Mouse (Mus musculus): ENCODE results near the gene Tmed3. TPM values are rescaled to one million over a fixed set of nuclear protein-coding genes. Genes with fewer than 3 reads are reported as not detected.

Tmed3 gene
- polyA plus RNA-seq, 1 experiment from 2014 or later = 41.4 TPM

DNA sequence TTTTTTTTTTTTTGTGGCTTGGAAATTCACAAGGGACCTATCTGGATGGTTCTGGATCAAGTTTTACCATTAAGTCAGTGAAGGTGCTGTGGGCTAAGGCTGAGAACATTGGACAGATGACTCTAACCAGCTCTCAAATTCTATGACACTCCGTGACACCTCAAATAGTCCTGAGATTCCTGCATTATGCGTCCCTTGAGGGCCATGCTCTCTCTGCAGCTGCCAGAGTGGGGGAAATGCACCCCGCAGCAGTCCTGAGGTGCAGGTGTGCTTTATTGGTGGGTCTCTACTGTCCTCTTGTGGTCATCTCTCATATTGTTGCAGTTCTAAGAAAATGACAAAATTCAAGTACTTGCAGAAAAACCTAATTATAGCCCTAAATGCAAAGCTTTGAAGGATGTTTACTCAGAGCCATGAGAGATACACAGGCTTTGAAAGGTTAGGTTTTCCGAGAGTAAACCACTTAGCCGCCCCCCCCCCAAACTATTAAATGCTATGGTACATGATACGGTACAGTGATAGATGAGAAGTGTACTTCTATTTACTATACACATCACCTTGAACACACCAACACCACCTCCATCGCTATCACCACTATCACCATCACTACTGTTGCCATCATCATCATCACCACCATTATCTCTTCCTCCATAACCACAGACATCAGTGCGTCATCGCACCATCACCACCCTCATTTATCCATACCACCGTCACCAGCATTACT lies 17.2 kb downstream of the Tmed3 start:
- 48% methylated on average over 10 of the region's 10 CpGs for WGBS (ENCODE audit: insufficient replicate concordance)

DNA sequence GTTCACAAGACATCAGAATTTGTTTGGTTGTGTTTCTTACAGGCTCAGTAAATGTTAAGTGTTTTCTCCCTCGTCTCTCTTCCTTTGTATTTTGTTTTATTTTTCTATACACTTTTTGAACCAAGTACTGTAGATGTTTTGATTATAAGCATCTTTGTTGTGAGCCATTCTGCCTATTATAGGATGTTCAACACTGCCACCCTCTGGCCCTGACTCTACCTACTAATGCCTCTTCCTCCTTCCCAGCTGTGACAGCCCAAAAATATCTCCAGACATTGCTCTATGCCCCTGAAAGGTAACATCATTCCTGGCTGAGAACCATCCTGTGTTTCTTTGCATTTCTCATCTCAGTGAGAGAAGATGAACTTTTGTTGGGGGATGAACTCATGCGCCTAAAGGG lies 18.6 kb downstream of the Tmed3 start:
- Histone ChIP-seq H3K4me1 (no peaks in the 10 kb centered on the region), H3K9me3 (replicated peaks) (no peaks in the 10 kb centered on the region), H3K36me3 (no peaks in the 10 kb centered on the region), H3K27ac (no peak overlapping the region), H3K27me3 (replicated peaks) (no peaks in the 10 kb centered on the region), H3K4me3 (no peak overlapping the region), H3K4me2 (no peak overlapping the region), H3K9ac (no peak overlapping the region)
- 48% methylated on average over 2 of the region's 2 CpGs for WGBS (ENCODE audit: insufficient replicate concordance)
- ATAC-seq = no peak

More for the DNA sequence above, 17.2 kb downstream of the Tmed3 start:
- Histone ChIP-seq H3K27me3 (replicated peaks) (no peaks in the 10 kb centered on the region), H3K27ac (no peak overlapping the region), H3K9me3 (replicated peaks) (no peaks in the 10 kb centered on the region), H3K4me2 (no peak overlapping the region), H3K9ac (no peak overlapping the region), H3K36me3 (no peaks in the 10 kb centered on the region), H3K4me1 (no peaks in the 10 kb centered on the region), H3K4me3 (no peak overlapping the region)
- no peak for ATAC-seq

DNA sequence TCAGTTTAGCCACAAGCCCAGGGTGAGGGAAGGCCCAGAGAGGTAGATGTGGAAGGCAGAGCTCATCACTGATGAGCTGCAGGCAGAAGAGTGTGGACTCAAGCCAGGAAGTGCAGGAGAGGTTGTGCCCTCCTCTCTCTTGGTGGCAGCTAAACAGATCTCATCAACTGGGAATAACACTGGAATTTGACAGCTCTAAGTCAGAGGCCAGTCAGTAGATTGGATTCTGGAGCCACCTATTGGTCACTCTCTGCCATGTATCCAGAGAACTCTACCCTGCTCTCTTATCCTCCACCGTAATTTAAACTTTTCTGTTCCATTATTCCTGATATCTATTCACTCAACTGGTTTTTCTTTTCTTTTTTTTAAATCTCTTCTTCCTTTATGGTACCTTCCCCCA lies 25.9 kb downstream of the Tmed3 start:
- H3K9ac ChIP-seq = no peak overlapping the region
- no peaks in the 10 kb centered on the region for H3K27me3 ChIP-seq (replicated peaks)
- no peak overlapping the region for H3K27ac ChIP-seq
- ATAC-seq = no peak
- H3K36me3 ChIP-seq = no peaks in the 10 kb centered on the region
- no peaks in the 10 kb centered on the region for H3K4me1 ChIP-seq
- WGBS (ENCODE audit: insufficient replicate concordance) = 54% methylated on average over 1 of the region's 1 CpGs
- no peak overlapping the region for H3K4me3 ChIP-seq
- no peak overlapping the region for H3K4me2 ChIP-seq
- no peaks in the 10 kb centered on the region for H3K9me3 ChIP-seq (replicated peaks)

DNA sequence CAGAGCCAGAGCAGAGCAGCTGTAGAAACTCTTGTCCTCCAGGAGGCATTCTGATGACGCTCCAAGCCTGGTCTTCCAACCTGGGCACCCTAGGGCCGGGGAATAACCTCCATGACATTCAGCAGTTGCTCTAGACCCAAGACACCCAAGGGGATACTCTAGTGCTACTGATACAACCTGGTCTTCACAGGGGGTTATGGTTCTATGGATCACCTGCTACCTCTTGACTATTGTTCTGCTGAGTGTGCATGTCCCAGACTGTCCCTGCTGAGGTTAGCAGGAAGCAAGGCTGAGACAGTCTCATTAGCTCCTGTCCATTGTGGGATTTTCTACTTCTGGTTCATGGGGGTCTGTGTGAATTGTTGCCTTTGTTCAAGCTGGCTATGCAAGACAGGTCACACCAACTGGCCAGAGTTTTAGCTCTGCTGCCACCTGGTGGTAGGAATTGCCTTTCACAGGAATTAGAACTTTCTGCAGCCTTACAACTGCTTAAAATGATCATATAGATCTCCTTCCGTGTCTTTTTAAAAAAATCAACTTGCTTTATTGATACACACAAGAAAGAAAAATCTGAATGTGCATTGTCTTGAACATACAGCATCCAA lies 30.8 kb downstream of the Tmed3 start:
- Histone ChIP-seq H3K4me1 (no peaks in the 10 kb centered on the region), H3K4me3 (no peak overlapping the region), H3K4me2 (no peak overlapping the region), H3K27ac (no peak overlapping the region), H3K9ac (no peak overlapping the region), H3K9me3 (replicated peaks) (no peaks in the 10 kb centered on the region), H3K27me3 (replicated peaks) (no peaks in the 10 kb centered on the region), H3K36me3 (no peaks in the 10 kb centered on the region)
- no peak for ATAC-seq
- WGBS (ENCODE audit: insufficient replicate concordance) = 37% methylated on average over 3 of the region's 3 CpGs

DNA sequence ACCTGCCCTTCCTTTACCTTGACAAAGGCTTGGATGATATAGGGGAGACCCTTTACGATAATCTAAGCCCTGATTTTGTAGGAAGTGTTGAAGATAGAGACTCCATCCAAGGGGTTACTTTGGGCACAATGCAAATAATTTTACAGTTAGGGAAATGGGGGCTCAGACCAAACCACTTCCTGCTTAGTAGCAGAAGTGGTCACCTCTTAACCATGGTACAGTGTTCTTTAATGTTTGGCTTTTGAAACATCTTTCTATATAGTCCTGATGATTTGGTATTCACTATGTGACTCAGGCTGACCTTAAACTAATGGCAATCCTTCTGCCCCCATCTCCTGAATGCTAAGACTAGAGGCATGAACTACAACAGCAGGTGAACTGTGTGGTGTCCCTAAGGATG lies 31.5 kb downstream of the Tmed3 start:
- Histone ChIP-seq H3K27me3 (replicated peaks) (no peaks in the 10 kb centered on the region), H3K4me1 (no peaks in the 10 kb centered on the region), H3K27ac (no peak overlapping the region), H3K4me2 (no peak overlapping the region), H3K4me3 (no peak overlapping the region), H3K36me3 (no peaks in the 10 kb centered on the region), H3K9me3 (replicated peaks) (no peaks in the 10 kb centered on the region), H3K9ac (no peak overlapping the region)
- no peak for ATAC-seq
- WGBS (ENCODE audit: insufficient replicate concordance) = 50% methylated on average over 1 of the region's 1 CpGs

DNA sequence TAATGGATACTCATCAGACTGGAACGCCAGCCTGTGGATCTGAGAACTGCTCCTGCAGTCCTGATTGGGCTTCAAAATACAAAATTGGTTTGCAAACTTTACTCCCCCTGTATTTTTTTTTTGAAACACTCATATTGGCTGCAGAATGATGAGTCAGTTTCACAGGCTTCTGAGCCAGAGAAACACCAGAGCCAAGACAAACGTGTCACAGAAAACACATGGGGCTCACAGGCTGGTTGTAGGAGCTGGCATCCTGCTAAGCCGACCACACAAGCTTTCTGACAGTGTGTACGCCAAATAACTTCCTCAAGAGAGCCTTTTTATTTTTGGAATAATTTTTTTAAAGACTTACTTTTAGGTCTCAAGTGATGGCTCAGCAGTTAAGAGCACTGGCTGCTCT lies 35.0 kb downstream of the Tmed3 start:
- no peak overlapping the region for H3K27ac ChIP-seq
- no peaks in the 10 kb centered on the region for H3K36me3 ChIP-seq
- H3K27me3 ChIP-seq (replicated peaks) = no peaks in the 10 kb centered on the region
- no peaks in the 10 kb centered on the region for H3K9me3 ChIP-seq (replicated peaks)
- H3K4me2 ChIP-seq = no peak overlapping the region
- ATAC-seq = no peak
- WGBS (ENCODE audit: insufficient replicate concordance) = 56% methylated on average over 4 of the region's 4 CpGs
- no peak overlapping the region for H3K9ac ChIP-seq
- H3K4me1 ChIP-seq = no peaks in the 10 kb centered on the region
- no peak overlapping the region for H3K4me3 ChIP-seq

DNA sequence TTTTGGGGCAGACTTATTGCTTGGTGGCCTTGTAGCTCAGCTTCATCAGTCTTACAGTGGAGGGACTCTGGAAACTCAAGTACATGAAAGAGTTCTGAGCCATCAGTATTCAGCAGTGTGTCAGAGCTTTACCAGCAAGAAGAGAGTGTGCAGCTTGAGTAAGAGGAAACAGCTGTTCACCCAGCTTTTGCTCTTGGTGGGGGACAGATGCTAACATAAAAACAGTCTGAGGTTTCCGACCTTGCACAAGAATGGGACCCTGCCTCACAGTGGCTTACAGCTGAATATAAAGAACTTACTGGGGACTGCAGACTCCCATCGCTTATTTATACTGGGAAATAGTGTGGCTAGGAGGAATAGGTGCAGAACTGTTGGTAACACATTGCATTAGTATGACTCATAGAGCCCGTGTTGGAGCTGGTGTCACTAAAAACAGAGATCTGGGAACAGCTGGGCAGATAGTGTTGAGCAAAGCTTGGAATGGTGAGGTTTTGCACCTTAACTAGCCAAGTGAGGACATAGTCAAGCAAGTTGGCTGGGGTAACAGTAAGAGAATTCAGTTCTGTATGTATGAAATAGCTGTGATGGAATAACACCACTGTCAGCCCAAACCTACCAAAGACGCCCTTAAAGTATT lies 37.4 kb downstream of the Tmed3 start:
- H3K4me1 ChIP-seq = no peaks in the 10 kb centered on the region
- H3K36me3 ChIP-seq = no peaks in the 10 kb centered on the region
- H3K27ac ChIP-seq = no peak overlapping the region
- H3K4me2 ChIP-seq = no peak overlapping the region
- H3K27me3 ChIP-seq (replicated peaks) = no peaks in the 10 kb centered on the region
- H3K9ac ChIP-seq = no peak overlapping the region
- 53% methylated on average over 4 of the region's 4 CpGs for WGBS (ENCODE audit: insufficient replicate concordance)
- no peak overlapping the region for H3K4me3 ChIP-seq
- ATAC-seq = no peak
- no peaks in the 10 kb centered on the region for H3K9me3 ChIP-seq (replicated peaks)

DNA sequence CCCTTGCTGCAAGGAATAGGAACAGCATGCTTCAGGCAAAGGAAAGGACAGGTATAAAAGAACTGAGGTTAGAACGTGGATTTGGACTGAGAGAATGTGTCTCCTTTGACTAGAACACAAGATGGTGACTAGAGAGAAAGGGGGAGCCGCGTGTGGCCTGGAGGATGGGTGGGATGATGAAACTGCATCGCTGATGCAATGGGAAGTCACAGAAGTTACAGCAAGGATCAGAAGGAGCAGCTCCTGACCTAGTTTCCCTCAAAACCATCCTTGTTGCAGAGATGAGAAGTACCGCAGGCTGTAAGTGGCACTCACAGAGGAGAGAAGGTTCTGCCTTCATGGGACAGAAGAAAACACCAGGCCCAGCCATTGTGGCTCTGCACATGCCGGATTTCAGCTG lies 54.0 kb downstream of the Tmed3 start:
- Histone ChIP-seq H3K4me1 (no peaks in the 10 kb centered on the region), H3K4me2 (no peak overlapping the region), H3K27me3 (replicated peaks) (no peaks in the 10 kb centered on the region), H3K27ac (no peak overlapping the region), H3K36me3 (no peaks in the 10 kb centered on the region), H3K9ac (no peak overlapping the region), H3K4me3 (no peak overlapping the region), H3K9me3 (replicated peaks) (no peaks in the 10 kb centered on the region)
- 65% methylated on average over 6 of the region's 6 CpGs for WGBS (ENCODE audit: insufficient replicate concordance)
- no peak for ATAC-seq

Other genes with a start within 250 kb of the Tmed3 start
- gene Minar1, start 81.9 kb downstream of the Tmed3 start, polyA plus RNA-seq (2016; fragmentation: Nextera tagmentation; extraction: Ambion mirVana) = not detected in 2 replicates
- gene Ankrd34c, start 33.4 kb upstream of the Tmed3 start, polyA plus RNA-seq (2016; fragmentation: Nextera tagmentation; extraction: Ambion mirVana) = not detected in 2 replicates
- 0.14 TPM in 1 of 2 replicates, not detected in the other for gene Rasgrf1, start 204.8 kb upstream of the Tmed3 start, polyA plus RNA-seq (2016; fragmentation: Nextera tagmentation; extraction: Ambion mirVana)